Mouse (Mus musculus) liver, adult 2 months (tissue): ENCODE results near the gene Dnajb6.

Source experiments
- CTCF ChIP-seq: fragments of 200-500 bp; IDR thresholded peaks from 2 replicates; pipeline ENCODE4 v1.5.1; 2011; ENCODE audit warnings: low read depth, low read length, control low read depth
- POLR2A ChIP-seq: fragments of 200-500 bp; IDR thresholded peaks from 2 replicates; pipeline ENCODE4 v1.6.1; 2011; ENCODE audit warnings: low read length, control low read depth; ENCODE audit not compliant: insufficient read depth; ENCODE audit errors: extremely low read depth

DNA sequence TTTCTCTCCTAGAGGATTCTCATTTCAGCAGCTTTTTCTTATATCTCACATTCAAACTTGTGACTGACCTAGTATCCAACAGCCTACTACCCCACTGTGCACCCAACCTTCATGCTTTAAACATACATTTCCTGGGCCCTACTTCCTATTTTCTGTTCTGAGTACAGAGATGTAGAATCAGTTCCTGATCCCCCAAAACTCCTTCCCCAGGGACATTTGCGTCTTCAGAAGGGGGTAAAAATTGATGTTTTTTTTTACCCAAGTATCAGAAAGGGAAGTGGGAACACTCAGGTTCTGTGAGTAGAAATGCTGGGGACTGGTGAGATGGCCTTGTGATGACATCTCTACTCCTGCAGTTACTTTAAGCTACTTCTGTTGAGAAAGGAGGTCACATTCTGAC, 117.5 kb downstream of the Dnajb6 start:
- TF ChIP-seq CTCF (no peak), POLR2A (no peak)
